Mouse (Mus musculus): ENCODE measurements around the gene Tktl1. TPM values are rescaled to one million over a fixed set of nuclear protein-coding genes. Genes with fewer than 3 reads are reported as not detected.

Tktl1 gene
- not detected in 2 replicates for polyA plus RNA-seq (2015; fragmentation: Nextera tagmentation; extraction: Ambion mirVana)

DNA sequence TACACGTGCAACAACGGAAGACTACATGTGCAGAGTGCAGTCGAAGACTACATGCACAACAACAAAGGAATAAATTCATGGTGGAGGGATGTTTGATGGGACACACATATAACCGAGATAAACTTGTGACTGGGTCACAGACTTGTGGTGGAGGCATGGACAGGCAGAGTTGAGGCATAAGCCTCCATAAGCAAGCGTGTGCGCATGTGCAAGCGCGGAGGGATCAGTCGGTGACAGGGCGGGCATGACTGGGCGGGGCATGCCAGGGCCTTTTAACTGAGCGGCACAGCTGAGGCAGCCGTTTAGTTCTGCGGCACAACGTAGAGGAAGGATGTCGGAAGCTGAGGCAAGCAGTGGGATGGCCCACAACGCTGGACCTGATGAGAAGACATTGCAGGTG is at the start of gene Tktl1:
Tktl1 (plus strand) TSS at position 301 of the 400 bp plus-strand sequence.

DNA sequence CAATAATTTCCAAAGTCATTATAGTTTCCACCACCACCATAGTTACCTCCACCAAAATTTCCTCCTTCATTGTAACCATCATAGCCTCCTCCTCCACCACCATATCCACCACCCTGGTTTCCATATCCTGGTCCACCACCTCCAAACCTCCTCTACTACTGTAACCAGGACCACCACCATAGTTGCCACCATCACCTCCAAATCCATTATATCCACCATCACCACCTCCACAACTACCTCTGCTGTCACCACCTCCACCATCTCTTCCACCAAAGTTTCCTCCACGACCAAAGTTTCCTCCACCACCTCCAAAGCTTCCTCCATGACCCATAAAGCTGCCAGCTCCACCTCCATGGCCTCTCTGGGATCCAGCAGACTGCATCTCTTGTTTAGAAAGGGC is 41.8 kb upstream of the Tktl1 start, which contains the start of gene Mecp2:
Mecp2 (minus strand) TSS at position 101 of the 400 bp plus-strand sequence.

DNA sequence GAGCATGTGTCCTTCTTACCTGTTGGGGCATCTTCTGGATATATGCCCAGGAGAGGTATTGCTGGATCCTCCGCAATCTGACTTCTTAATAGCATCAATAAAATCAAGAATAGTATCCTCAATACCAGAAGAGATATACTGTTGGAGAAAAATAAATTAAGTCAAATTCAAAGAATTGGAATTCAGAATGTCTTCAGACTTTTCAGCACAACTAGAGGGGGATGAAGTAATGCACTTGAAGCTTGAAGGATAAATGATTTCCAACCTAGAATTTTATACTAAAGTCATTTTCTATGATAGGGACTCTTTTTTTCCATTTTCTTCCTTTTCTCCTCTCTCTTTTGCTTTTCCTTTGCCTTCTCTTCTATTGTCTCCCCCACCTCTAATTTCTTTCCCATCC is 9.3 kb upstream of the Tktl1 start, which contains the start of gene Tex28:
Tex28 (minus strand) TSS at position 101 of the 400 bp plus-strand sequence.

DNA sequence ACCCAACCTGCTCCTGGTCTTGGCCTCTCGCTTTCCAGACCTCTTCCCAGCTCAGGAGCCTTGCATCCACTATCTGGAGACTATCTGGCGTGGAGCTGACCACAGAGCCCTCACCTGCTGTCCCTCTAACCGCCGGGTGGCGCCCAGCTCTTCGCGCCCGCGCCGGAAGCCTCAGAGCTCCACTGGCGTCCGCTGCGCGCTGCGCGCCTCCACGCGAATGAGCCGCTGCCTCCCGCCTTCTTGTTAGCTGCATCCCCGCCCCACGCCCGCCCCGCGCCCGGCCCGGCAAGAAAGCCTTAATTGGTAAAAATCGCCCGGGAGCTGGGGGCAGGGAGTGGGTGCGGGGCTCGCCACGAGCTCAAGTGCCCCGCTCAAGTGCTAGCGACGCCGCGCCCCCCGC is 72.6 kb downstream of the Tktl1 start, which contains the start of gene Flna:
Flna (minus strand) TSS at position 206 of the 400 bp plus-strand sequence.

GRCm38 (mm10) chrX:74254153-74254887 is 77.3 kb downstream of the Tktl1 start, which contains the start of gene Emd:
TSS of gene Emd (plus strand) at chrX:74254687.

Other genes starting within 250 kb of the Tktl1 start
- 18.0 and 21.0 TPM in 2 replicates for gene Renbp, start 246.4 kb upstream of the Tktl1 start, polyA plus RNA-seq (2015; fragmentation: Nextera tagmentation; extraction: Ambion mirVana)
- gene Hcfc1, start 210.9 kb upstream of the Tktl1 start, polyA plus RNA-seq (2015; fragmentation: Nextera tagmentation; extraction: Ambion mirVana) = 20.1 and 20.3 TPM in 2 replicates
- 37.5 and 40.1 TPM in 2 replicates for gene Irak1, start 153.3 kb upstream of the Tktl1 start, polyA plus RNA-seq (2015; fragmentation: Nextera tagmentation; extraction: Ambion mirVana)
- gene Opn1mw, start 49.8 kb upstream of the Tktl1 start, polyA plus RNA-seq (2015; fragmentation: Nextera tagmentation; extraction: Ambion mirVana) = 0.79 TPM in 1 of 2 replicates, not detected in the other
- gene Mecp2, start 41.9 kb upstream of the Tktl1 start, polyA plus RNA-seq (2015; fragmentation: Nextera tagmentation; extraction: Ambion mirVana) = 14.6 and 14.9 TPM in 2 replicates
- not detected in 2 replicates for gene Tex28, start 9.4 kb upstream of the Tktl1 start, polyA plus RNA-seq (2015; fragmentation: Nextera tagmentation; extraction: Ambion mirVana)
- gene Flna, start 72.6 kb downstream of the Tktl1 start, polyA plus RNA-seq (2015; fragmentation: Nextera tagmentation; extraction: Ambion mirVana) = 55.4 and 60.8 TPM in 2 replicates
- 8.9 and 9.7 TPM in 2 replicates for gene Emd, start 77.4 kb downstream of the Tktl1 start, polyA plus RNA-seq (2015; fragmentation: Nextera tagmentation; extraction: Ambion mirVana)
- 431 and 454 TPM in 2 replicates for gene Rpl10, start 93.6 kb downstream of the Tktl1 start, polyA plus RNA-seq (2015; fragmentation: Nextera tagmentation; extraction: Ambion mirVana)
- 67.0 and 73.2 TPM in 2 replicates for gene Taz, start 104.7 kb downstream of the Tktl1 start, polyA plus RNA-seq (2015; fragmentation: Nextera tagmentation; extraction: Ambion mirVana)
- gene Dnase1l1, start 105.1 kb downstream of the Tktl1 start, polyA plus RNA-seq (2015; fragmentation: Nextera tagmentation; extraction: Ambion mirVana) = 46.5 and 53.2 TPM in 2 replicates
- gene Atp6ap1, start 119.8 kb downstream of the Tktl1 start, polyA plus RNA-seq (2015; fragmentation: Nextera tagmentation; extraction: Ambion mirVana) = 71.0 and 77.7 TPM in 2 replicates
- gene Gdi1, start 127.7 kb downstream of the Tktl1 start, polyA plus RNA-seq (2015; fragmentation: Nextera tagmentation; extraction: Ambion mirVana) = 65.1 and 70.0 TPM in 2 replicates
- gene Fam50a, start 135.8 kb downstream of the Tktl1 start, polyA plus RNA-seq (2015; fragmentation: Nextera tagmentation; extraction: Ambion mirVana) = 36.6 and 42.8 TPM in 2 replicates
- 1.9 and 2.5 TPM in 2 replicates for gene Plxna3, start 151.8 kb downstream of the Tktl1 start, polyA plus RNA-seq (2015; fragmentation: Nextera tagmentation; extraction: Ambion mirVana)
- gene Lage3, start 176.4 kb downstream of the Tktl1 start, polyA plus RNA-seq (2015; fragmentation: Nextera tagmentation; extraction: Ambion mirVana) = 63.8 and 71.3 TPM in 2 replicates
- gene Ubl4a, start 196.0 kb downstream of the Tktl1 start, polyA plus RNA-seq (2015; fragmentation: Nextera tagmentation; extraction: Ambion mirVana) = 53.7 and 55.0 TPM in 2 replicates
- gene Slc10a3, start 196.1 kb downstream of the Tktl1 start, polyA plus RNA-seq (2015; fragmentation: Nextera tagmentation; extraction: Ambion mirVana) = 8.3 and 8.4 TPM in 2 replicates
- gene Fam3a, start 216.0 kb downstream of the Tktl1 start, polyA plus RNA-seq (2015; fragmentation: Nextera tagmentation; extraction: Ambion mirVana) = 23.3 and 28.6 TPM in 2 replicates
- gene Ikbkg, start 216.0 kb downstream of the Tktl1 start, polyA plus RNA-seq (2015; fragmentation: Nextera tagmentation; extraction: Ambion mirVana) = 14.9 and 15.4 TPM in 2 replicates

Data from skeletal muscle tissue, postnatal 0 days (tissue).